Mouse (Mus musculus) forebrain, embryonic 10.5 days (tissue): ENCODE results near the gene Slc7a11. TPM values are rescaled to one million over a fixed set of nuclear protein-coding genes. Genes with fewer than 3 reads are reported as not detected.

Experiments
- DNase-seq: peaks from one replicate; pipeline ENCODE4 v3.0.0-alpha.2; 2017; ENCODE audit warnings: low spot score; ENCODE audit errors: extremely low spot score
- H3K27ac ChIP-seq: fragments of 300-500 bp; sonication (generic); 2 replicates; pipeline ENCODE4 v1.5.1; 2016; ENCODE audit warnings: mild to moderate bottlenecking
- H3K27me3 ChIP-seq: fragments of 300-500 bp; sonication (generic); 2 replicates; pipeline ENCODE4 v1.6.1; 2016; ENCODE audit warnings: mild to moderate bottlenecking; ENCODE audit not compliant: poor library complexity, severe bottlenecking
- H3K36me3 ChIP-seq: fragments of 300-500 bp; sonication (generic); replicated peaks from 2 replicates; pipeline ENCODE4 v1.6.1; 2016; ENCODE audit warnings: mild to moderate bottlenecking, moderate library complexity
- H3K4me1 ChIP-seq: fragments of 300-500 bp; sonication (generic); 2 replicates; pipeline ENCODE4 v1.6.1; 2016
- H3K4me3 ChIP-seq: fragments of 300-500 bp; sonication (generic); 2 replicates; pipeline ENCODE4 v1.5.1; 2016; ENCODE audit warnings: mild to moderate bottlenecking, moderate library complexity
- H3K9me3 ChIP-seq: fragments of 300-500 bp; sonication (generic); 2 replicates; pipeline ENCODE4 v1.6.1; 2016; ENCODE audit warnings: mild to moderate bottlenecking, moderate library complexity
- WGBS: fragments of 180-500 bp; shearing (Covaris S2); methylation state at CpG from one replicate; pipeline ENCODE4 v1.1.7; 2016; 5-methylcytosine and 5-hydroxymethylcytosine counted together
- polyA plus RNA-seq: library from polyadenylated mRNA; unstranded; fragments of >200 nt; fragmentation: Nextera tagmentation; extraction: Ambion mirVana; gene quantifications from 2 replicates; pipeline ENCODE4 v1.2.1, GENCODE M21; 2016

Slc7a11 gene
- polyA plus RNA-seq = 1.1 and 1.3 TPM in 2 replicates

GRCm38 (mm10) chr3:50443421-50443916, at the start of gene Slc7a11:
Slc7a11 (minus strand) TSS chr3:50443614.
- Histone ChIP-seq H3K4me3 (peak within 1 kb of the TSS; percentile 46), H3K36me3 (no peaks in the 10 kb centered on the region), H3K27me3 (no peaks in the 10 kb centered on the region), H3K4me1 (peaks cover 36% of the 10 kb centered on the region), H3K27ac (peak within 1 kb of the TSS; percentile 78), H3K9me3 (no peaks in the 10 kb centered on the region)
- peak; percentile 39 for DNase-seq
- 2% methylated on average over 11 of the region's 11 CpGs for WGBS

- no peaks in the 10 kb centered on the region for H3K36me3 ChIP-seq
- no peak for DNase-seq
- 92% methylated on average over 2 of the region's 2 CpGs for WGBS
- H3K4me1 ChIP-seq = no peaks in the 10 kb centered on the region
- no peak overlapping the region for H3K27ac ChIP-seq
- H3K27me3 ChIP-seq = no peaks in the 10 kb centered on the region
- no peaks in the 10 kb centered on the region for H3K9me3 ChIP-seq
- H3K4me3 ChIP-seq = no peak overlapping the region
These were observed 48.3 kb upstream of the Slc7a11 start for GRCm38 (mm10) chr3:50491678-50492077.

GRCm38 (mm10) chr3:50484076-50484475, 40.7 kb upstream of the Slc7a11 start:
- H3K36me3 ChIP-seq = no peaks in the 10 kb centered on the region
- no peak for DNase-seq
- no peak overlapping the region for H3K4me3 ChIP-seq
- no peaks in the 10 kb centered on the region for H3K27me3 ChIP-seq
- 75% methylated on average over 1 of the region's 1 CpGs for WGBS
- no peak overlapping the region for H3K27ac ChIP-seq
- H3K9me3 ChIP-seq = no peaks in the 10 kb centered on the region
- no peaks in the 10 kb centered on the region for H3K4me1 ChIP-seq

- 95% methylated on average over 2 of the region's 2 CpGs for WGBS
- no peak for DNase-seq
- no peaks in the 10 kb centered on the region for H3K9me3 ChIP-seq
These were observed 18.8 kb upstream of the Slc7a11 start for GRCm38 (mm10) chr3:50462223-50462622.

GRCm38 (mm10) chr3:50457136-50457535, 13.7 kb upstream of the Slc7a11 start:
- Histone ChIP-seq H3K9me3 (no peaks in the 10 kb centered on the region), H3K4me1 (no peaks in the 10 kb centered on the region), H3K27me3 (no peaks in the 10 kb centered on the region), H3K36me3 (no peaks in the 10 kb centered on the region), H3K27ac (no peak overlapping the region), H3K4me3 (no peak overlapping the region)
- WGBS = 91% methylated on average over 5 of the region's 5 CpGs
- DNase-seq = no peak

More at GRCm38 (mm10) chr3:50462223-50462622, 18.8 kb upstream of the Slc7a11 start:
- no peak overlapping the region for H3K27ac ChIP-seq
- H3K4me1 ChIP-seq = no peaks in the 10 kb centered on the region
- H3K27me3 ChIP-seq = no peaks in the 10 kb centered on the region
- no peak overlapping the region for H3K4me3 ChIP-seq
- H3K36me3 ChIP-seq = no peaks in the 10 kb centered on the region

- DNase-seq = no peak
- Histone ChIP-seq H3K9me3 (no peaks in the 10 kb centered on the region), H3K4me1 (no peaks in the 10 kb centered on the region), H3K36me3 (no peaks in the 10 kb centered on the region), H3K27me3 (no peaks in the 10 kb centered on the region), H3K27ac (no peak overlapping the region), H3K4me3 (no peak overlapping the region)
- WGBS = 86% methylated on average over 4 of the region's 4 CpGs
These were observed 13.2 kb upstream of the Slc7a11 start for GRCm38 (mm10) chr3:50456564-50456963.

- Histone ChIP-seq H3K27ac (no peak overlapping the region), H3K36me3 (no peaks in the 10 kb centered on the region), H3K4me1 (no peaks in the 10 kb centered on the region), H3K27me3 (no peaks in the 10 kb centered on the region), H3K9me3 (no peaks in the 10 kb centered on the region), H3K4me3 (no peak overlapping the region)
- no peak for DNase-seq
- WGBS = 53% methylated on average over 1 of the region's 1 CpGs
These were observed 12.6 kb upstream of the Slc7a11 start for GRCm38 (mm10) chr3:50456023-50456422.

- 72% methylated on average over 10 of the region's 10 CpGs for WGBS
- no peaks in the 10 kb centered on the region for H3K9me3 ChIP-seq
- H3K4me1 ChIP-seq = peaks cover 30% of the 10 kb centered on the region
- DNase-seq = no peak
- H3K36me3 ChIP-seq = no peaks in the 10 kb centered on the region
- no peaks in the 10 kb centered on the region for H3K27me3 ChIP-seq
- H3K27ac ChIP-seq = no peak overlapping the region
- no peak overlapping the region for H3K4me3 ChIP-seq
These were observed 1.8 kb upstream of the Slc7a11 start for GRCm38 (mm10) chr3:50445050-50445775.

- no peaks in the 10 kb centered on the region for H3K9me3 ChIP-seq
- peaks cover 31% of the 10 kb centered on the region for H3K4me1 ChIP-seq
- peak overlapping the region; percentile 78 for H3K27ac ChIP-seq
- H3K4me3 ChIP-seq = peak overlapping the region; percentile 46
- no peak for DNase-seq
- no peaks in the 10 kb centered on the region for H3K36me3 ChIP-seq
- WGBS = 27% methylated on average over 9 of the region's 9 CpGs
- no peaks in the 10 kb centered on the region for H3K27me3 ChIP-seq
These were observed 528 bp upstream of the Slc7a11 start for GRCm38 (mm10) chr3:50443942-50444341.

GRCm38 (mm10) chr3:50442341-50443292, 797 bp downstream of the Slc7a11 start:
- Histone ChIP-seq H3K9me3 (no peaks in the 10 kb centered on the region), H3K27me3 (no peaks in the 10 kb centered on the region), H3K27ac (peak overlapping the region; percentile 78), H3K4me1 (peaks cover 43% of the 10 kb centered on the region), H3K36me3 (no peaks in the 10 kb centered on the region), H3K4me3 (peak overlapping the region; percentile 46)
- 76% methylated on average over 19 of the region's 19 CpGs for WGBS
- no peak for DNase-seq

GRCm38 (mm10) chr3:50441330-50441729, 2.1 kb downstream of the Slc7a11 start:
- no peak overlapping the region for H3K27ac ChIP-seq
- no peaks in the 10 kb centered on the region for H3K9me3 ChIP-seq
- H3K27me3 ChIP-seq = no peaks in the 10 kb centered on the region
- no peak overlapping the region for H3K4me3 ChIP-seq
- no peaks in the 10 kb centered on the region for H3K36me3 ChIP-seq
- no peak for DNase-seq
- peaks cover 43% of the 10 kb centered on the region for H3K4me1 ChIP-seq
- 90% methylated on average over 3 of the region's 3 CpGs for WGBS

GRCm38 (mm10) chr3:50440409-50440808, 3.0 kb downstream of the Slc7a11 start:
- WGBS = 93% methylated on average over 2 of the region's 2 CpGs
- peaks cover 41% of the 10 kb centered on the region for H3K4me1 ChIP-seq
- H3K9me3 ChIP-seq = no peaks in the 10 kb centered on the region
- H3K4me3 ChIP-seq = no peak overlapping the region
- H3K27me3 ChIP-seq = no peaks in the 10 kb centered on the region
- no peak for DNase-seq
- H3K27ac ChIP-seq = no peak overlapping the region
- no peaks in the 10 kb centered on the region for H3K36me3 ChIP-seq

GRCm38 (mm10) chr3:50439429-50439828, 4.0 kb downstream of the Slc7a11 start:
- no peaks in the 10 kb centered on the region for H3K36me3 ChIP-seq
- H3K27ac ChIP-seq = no peak overlapping the region
- peaks cover 31% of the 10 kb centered on the region for H3K4me1 ChIP-seq
- 88% methylated on average over 5 of the region's 5 CpGs for WGBS
- no peak for DNase-seq
- no peaks in the 10 kb centered on the region for H3K9me3 ChIP-seq
- H3K4me3 ChIP-seq = no peak overlapping the region
- H3K27me3 ChIP-seq = no peaks in the 10 kb centered on the region
